Mouse (Mus musculus): ENCODE results near the gene Gm10447. TPM values are rescaled to one million over a fixed set of nuclear protein-coding genes. Genes with fewer than 3 reads are reported as not detected.

The Gm10447 gene
- polyA plus RNA-seq, 1 experiment from 2014 or later = 0.12 TPM

- H3K9ac ChIP-seq = no peak overlapping the region
Observed at GRCm38 (mm10) chr11:53451361-53451760, 5.5 kb downstream of the Gm10447 start.

GRCm38 (mm10) chr11:53450070-53450705 lies 6.7 kb downstream of the Gm10447 start:
- WGBS = 61% methylated on average over 15 of the region's 15 CpGs
- no peak overlapping the region for H3K27ac ChIP-seq
- H3K4me3 ChIP-seq = no peak overlapping the region
- no peaks in the 10 kb centered on the region for H3K36me3 ChIP-seq
- no peaks in the 10 kb centered on the region for H3K9me3 ChIP-seq (replicated peaks)
- no peak for ATAC-seq (ENCODE audit: low FRiP score)
- H3K4me1 ChIP-seq = no peaks in the 10 kb centered on the region
- H3K9ac ChIP-seq = no peak overlapping the region
- H3K4me2 ChIP-seq (replicated peaks) = no peak overlapping the region
- H3K27me3 ChIP-seq = 0 out of 2 replicates have a peak, but pooled peaks cover 3% of the 10 kb centered on the region

More at GRCm38 (mm10) chr11:53451361-53451760, 5.5 kb downstream of the Gm10447 start:
- Histone ChIP-seq H3K9me3 (replicated peaks) (no peaks in the 10 kb centered on the region), H3K4me2 (replicated peaks) (no peak overlapping the region), H3K36me3 (no peaks in the 10 kb centered on the region), H3K27me3 (peaks cover 13% of the 10 kb centered on the region), H3K4me3 (no peak overlapping the region), H3K27ac (no peak overlapping the region), H3K4me1 (no peaks in the 10 kb centered on the region)
- 80% methylated on average over 2 of the region's 2 CpGs for WGBS
- ATAC-seq (ENCODE audit: low FRiP score) = no peak

GRCm38 (mm10) chr11:53448529-53448928 lies 8.4 kb downstream of the Gm10447 start:
- Histone ChIP-seq H3K27ac (no peak overlapping the region), H3K4me3 (no peak overlapping the region), H3K4me2 (replicated peaks) (no peak overlapping the region), H3K9ac (no peak overlapping the region), H3K4me1 (no peaks in the 10 kb centered on the region), H3K36me3 (no peaks in the 10 kb centered on the region), H3K27me3 (no peaks in the 10 kb centered on the region), H3K9me3 (replicated peaks) (no peaks in the 10 kb centered on the region)
- ATAC-seq (ENCODE audit: low FRiP score) = no peak
- 84% methylated on average over 1 of the region's 1 CpGs for WGBS

- H3K36me3 ChIP-seq = no peaks in the 10 kb centered on the region
- H3K27me3 ChIP-seq = no peaks in the 10 kb centered on the region
- ATAC-seq (ENCODE audit: low FRiP score) = no peak
- H3K9ac ChIP-seq = no peak overlapping the region
- no peak overlapping the region for H3K27ac ChIP-seq
- no peak overlapping the region for H3K4me2 ChIP-seq (replicated peaks)
- H3K9me3 ChIP-seq (replicated peaks) = no peaks in the 10 kb centered on the region
- no peaks in the 10 kb centered on the region for H3K4me1 ChIP-seq
- WGBS = 87% methylated on average over 8 of the region's 8 CpGs
- no peak overlapping the region for H3K4me3 ChIP-seq
Observed at GRCm38 (mm10) chr11:53447996-53448395, 8.9 kb downstream of the Gm10447 start.

- H3K4me3 ChIP-seq = no peak overlapping the region
- H3K27ac ChIP-seq = no peak overlapping the region
- H3K4me2 ChIP-seq (replicated peaks) = no peak overlapping the region
- no peaks in the 10 kb centered on the region for H3K36me3 ChIP-seq
- whole genome bisulfite sequencing = 92% methylated on average over 13 of the region's 13 CpGs
- no peak for ATAC-seq (ENCODE audit: low FRiP score)
- H3K4me1 ChIP-seq = no peaks in the 10 kb centered on the region
- H3K27me3 ChIP-seq = no peaks in the 10 kb centered on the region
- H3K9me3 ChIP-seq (replicated peaks) = no peaks in the 10 kb centered on the region
- no peak overlapping the region for H3K9ac ChIP-seq
Observed at GRCm38 (mm10) chr11:53446183-53446582, 10.7 kb downstream of the Gm10447 start.

- ATAC-seq (ENCODE audit: low FRiP score) = no peak
Observed at GRCm38 (mm10) chr11:53445562-53445961, 11.3 kb downstream of the Gm10447 start.

GRCm38 (mm10) chr11:53443861-53444260 lies 13.0 kb downstream of the Gm10447 start:
- Histone ChIP-seq H3K4me1 (no peaks in the 10 kb centered on the region), H3K27ac (no peak overlapping the region), H3K9ac (no peak overlapping the region), H3K4me2 (replicated peaks) (no peak overlapping the region), H3K9me3 (replicated peaks) (no peaks in the 10 kb centered on the region), H3K27me3 (no peaks in the 10 kb centered on the region), H3K36me3 (no peaks in the 10 kb centered on the region), H3K4me3 (no peak overlapping the region)
- ATAC-seq (ENCODE audit: low FRiP score) = no peak
- WGBS = 38% methylated on average over 6 of the region's 6 CpGs

More at GRCm38 (mm10) chr11:53445562-53445961, 11.3 kb downstream of the Gm10447 start:
- 58% methylated on average over 13 of the region's 13 CpGs for WGBS
- Histone ChIP-seq H3K9me3 (replicated peaks) (no peaks in the 10 kb centered on the region), H3K36me3 (no peaks in the 10 kb centered on the region), H3K27me3 (no peaks in the 10 kb centered on the region), H3K4me3 (no peak overlapping the region), H3K27ac (no peak overlapping the region), H3K4me1 (no peaks in the 10 kb centered on the region), H3K4me2 (replicated peaks) (no peak overlapping the region), H3K9ac (no peak overlapping the region)

- no peak overlapping the region for H3K4me3 ChIP-seq
- no peaks in the 10 kb centered on the region for H3K36me3 ChIP-seq
- no peak overlapping the region for H3K9ac ChIP-seq
- no peak for ATAC-seq (ENCODE audit: low FRiP score)
- no peaks in the 10 kb centered on the region for H3K27me3 ChIP-seq
- H3K27ac ChIP-seq = no peak overlapping the region
- no peaks in the 10 kb centered on the region for H3K4me1 ChIP-seq
- no peak overlapping the region for H3K4me2 ChIP-seq (replicated peaks)
- no peaks in the 10 kb centered on the region for H3K9me3 ChIP-seq (replicated peaks)
- WGBS = 48% methylated on average over 12 of the region's 12 CpGs
Observed at GRCm38 (mm10) chr11:53441921-53442320, 15.0 kb downstream of the Gm10447 start.

- Histone ChIP-seq H3K36me3 (no peaks in the 10 kb centered on the region), H3K27me3 (no peaks in the 10 kb centered on the region), H3K4me1 (no peaks in the 10 kb centered on the region), H3K9me3 (replicated peaks) (no peaks in the 10 kb centered on the region), H3K4me2 (replicated peaks) (no peak overlapping the region), H3K4me3 (no peak overlapping the region), H3K27ac (no peak overlapping the region), H3K9ac (no peak overlapping the region)
- no peak for ATAC-seq (ENCODE audit: low FRiP score)
- 87% methylated on average over 6 of the region's 6 CpGs for WGBS
Observed at GRCm38 (mm10) chr11:53436338-53436737, 20.6 kb downstream of the Gm10447 start.

GRCm38 (mm10) chr11:53435504-53435903 lies 21.4 kb downstream of the Gm10447 start:
- no peak for ATAC-seq (ENCODE audit: low FRiP score)
- no peak overlapping the region for H3K4me3 ChIP-seq
- no peak overlapping the region for H3K4me2 ChIP-seq (replicated peaks)
- no peak overlapping the region for H3K27ac ChIP-seq
- no peak overlapping the region for H3K9ac ChIP-seq
- H3K4me1 ChIP-seq = no peaks in the 10 kb centered on the region
- H3K36me3 ChIP-seq = no peaks in the 10 kb centered on the region
- H3K27me3 ChIP-seq = no peaks in the 10 kb centered on the region
- H3K9me3 ChIP-seq (replicated peaks) = no peaks in the 10 kb centered on the region
- WGBS = 81% methylated on average over 8 of the region's 8 CpGs

GRCm38 (mm10) chr11:53433057-53433456 lies 23.9 kb downstream of the Gm10447 start:
- H3K9ac ChIP-seq = no peak overlapping the region
- H3K27ac ChIP-seq = no peak overlapping the region
- peaks cover 8% of the 10 kb centered on the region for H3K4me1 ChIP-seq
- no peak for ATAC-seq (ENCODE audit: low FRiP score)
- H3K36me3 ChIP-seq = peaks cover 10% of the 10 kb centered on the region
- WGBS = 64% methylated on average over 6 of the region's 6 CpGs
- H3K4me2 ChIP-seq (replicated peaks) = no peak overlapping the region
- H3K27me3 ChIP-seq = no peaks in the 10 kb centered on the region
- H3K4me3 ChIP-seq = no peak overlapping the region
- H3K9me3 ChIP-seq (replicated peaks) = no peaks in the 10 kb centered on the region

- Histone ChIP-seq H3K4me1 (peaks cover 8% of the 10 kb centered on the region), H3K9ac (peak overlapping the region; percentile 20), H3K4me2 (replicated peaks) (peak overlapping the region; percentile 86), H3K4me3 (peak overlapping the region; percentile 70), H3K27me3 (no peaks in the 10 kb centered on the region), H3K9me3 (replicated peaks) (no peaks in the 10 kb centered on the region), H3K36me3 (peaks cover 15% of the 10 kb centered on the region), H3K27ac (peak overlapping the region; percentile 56)
- WGBS = 20% methylated on average over 9 of the region's 9 CpGs
- peak; percentile 55 for ATAC-seq (ENCODE audit: low FRiP score)
Observed at GRCm38 (mm10) chr11:53431347-53432056, 25.4 kb downstream of the Gm10447 start.

Data from hindbrain, embryonic 12.5 days (tissue).